Mouse (Mus musculus): ENCODE data around the gene Btbd11. TPM values are rescaled to one million over a fixed set of nuclear protein-coding genes. Genes with fewer than 3 reads are reported as not detected.

Gene Btbd11
- polyA plus RNA-seq, 1 experiment from 2014 or later: 0.39 TPM

DNA sequence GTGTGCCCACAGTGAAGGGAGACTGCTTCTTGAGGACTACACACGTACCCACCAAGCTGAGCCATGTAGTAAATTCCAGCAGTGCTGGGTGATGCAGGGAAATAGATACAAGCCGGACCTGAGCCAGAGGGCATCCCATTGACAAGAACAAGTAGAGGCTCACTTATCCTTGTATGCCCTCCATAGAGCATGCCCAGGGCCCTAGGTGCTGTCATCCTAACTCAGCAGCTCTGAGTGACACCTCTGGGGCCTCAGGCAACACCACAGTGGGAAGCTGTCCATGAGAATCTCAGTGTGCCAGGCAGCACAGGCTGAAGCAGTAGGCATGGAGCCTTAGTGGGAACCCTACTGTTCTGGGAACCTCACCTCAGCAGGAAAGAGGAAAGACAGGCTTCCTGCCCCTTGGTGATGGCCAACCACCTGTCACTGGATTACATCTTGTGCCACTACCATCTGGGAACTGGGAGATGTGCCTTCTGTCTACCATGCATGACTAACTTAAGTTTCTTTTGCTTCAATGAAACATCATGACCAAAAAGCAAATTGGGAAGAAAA lies 66.7 kb downstream of the Btbd11 start:
- Histone ChIP-seq H3K4me3 (ENCODE audit: low read depth, low read length) (no peak overlapping the region), H3K9ac (ENCODE audit: low read depth, low read length) (no peak overlapping the region), H3K27ac (ENCODE audit: low read depth, low read length) (no peak overlapping the region), H3K36me3 (ENCODE audit: control insufficient read depth, insufficient read depth) (no peaks in the 10 kb centered on the region), H3K4me1 (replicated peaks; ENCODE audit: control insufficient read depth, insufficient read depth, low read length) (no peaks in the 10 kb centered on the region), H3K27me3 (replicated peaks; ENCODE audit: control insufficient read depth, insufficient read depth, low read length) (no peaks in the 10 kb centered on the region), H3K4me2 (replicated peaks; ENCODE audit: low read depth) (no peak overlapping the region), H3K9me3 (ENCODE audit: control insufficient read depth) (no peaks in the 10 kb centered on the region)
- WGBS: 86% methylated on average over 2 of the region's 2 CpGs
- no peak for TF ChIP-seq CTCF (IDR thresholded peaks at IDR 0.05; ENCODE audit: low read depth)
- ATAC-seq: no peak

DNA sequence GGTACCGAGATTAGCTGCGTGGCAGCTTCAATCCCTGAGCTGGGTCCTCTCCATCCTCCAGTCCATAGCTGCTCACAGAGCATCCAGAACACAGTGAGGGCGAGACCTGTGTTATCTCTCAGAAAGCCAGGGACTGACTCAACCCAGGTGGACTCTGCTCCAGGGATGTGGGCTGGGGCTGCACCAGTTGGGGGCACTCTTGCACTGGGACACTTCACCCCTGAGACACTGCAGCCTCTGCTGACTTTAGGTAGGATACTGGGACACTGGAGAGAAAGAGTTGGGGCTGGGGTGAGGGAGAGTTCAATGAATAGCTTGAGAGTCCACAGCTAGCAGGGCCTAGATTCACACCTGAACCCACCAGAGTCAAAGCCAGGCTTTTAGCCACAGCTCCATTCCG lies 69.4 kb downstream of the Btbd11 start:
- no peak for ATAC-seq
- H3K4me3 ChIP-seq (ENCODE audit: low read depth, low read length): no peak overlapping the region
- H3K27ac ChIP-seq (ENCODE audit: low read depth, low read length): no peak overlapping the region
- H3K27me3 ChIP-seq (replicated peaks; ENCODE audit: control insufficient read depth, insufficient read depth, low read length): no peaks in the 10 kb centered on the region
- H3K4me1 ChIP-seq (replicated peaks; ENCODE audit: control insufficient read depth, insufficient read depth, low read length): no peaks in the 10 kb centered on the region
- WGBS: 46% methylated on average over 4 of the region's 4 CpGs
- peak; percentile 51 for TF ChIP-seq CTCF (IDR thresholded peaks at IDR 0.05; ENCODE audit: low read depth)
- no peaks in the 10 kb centered on the region for H3K36me3 ChIP-seq (ENCODE audit: control insufficient read depth, insufficient read depth)
- H3K9me3 ChIP-seq (ENCODE audit: control insufficient read depth): no peaks in the 10 kb centered on the region
- no peak overlapping the region for H3K9ac ChIP-seq (ENCODE audit: low read depth, low read length)
- no peak overlapping the region for H3K4me2 ChIP-seq (replicated peaks; ENCODE audit: low read depth)

DNA sequence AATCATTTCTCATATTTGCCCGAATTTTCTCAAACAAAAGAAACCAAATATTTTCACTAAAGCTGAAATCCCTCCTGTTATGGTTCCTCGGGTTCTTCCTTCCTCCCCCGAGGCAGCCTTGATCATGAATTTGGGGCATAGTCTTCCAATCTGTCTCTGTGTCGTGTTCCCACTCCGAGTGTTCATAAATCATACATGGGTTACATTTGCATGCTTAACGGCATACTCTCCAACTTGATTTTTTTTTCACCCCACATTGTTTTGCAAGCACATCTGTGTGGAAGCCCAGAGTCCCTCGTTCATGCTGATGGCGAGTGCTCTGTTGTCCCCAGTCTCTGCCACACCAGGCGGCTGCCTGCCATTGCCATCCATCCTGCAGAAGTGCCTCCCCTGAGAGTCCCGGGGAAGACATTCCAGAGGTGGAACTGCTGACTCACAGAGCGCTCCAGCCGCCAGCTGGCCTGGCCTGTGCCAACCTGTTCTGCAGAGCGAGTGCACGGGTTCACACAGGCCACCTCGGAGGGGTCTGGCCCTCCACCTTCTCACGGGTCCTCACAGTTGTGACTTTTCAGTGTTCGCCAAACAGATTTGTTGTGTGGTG lies 72.2 kb downstream of the Btbd11 start:
- Histone ChIP-seq H3K4me2 (replicated peaks; ENCODE audit: low read depth) (no peak overlapping the region), H3K27ac (ENCODE audit: low read depth, low read length) (no peak overlapping the region), H3K4me1 (replicated peaks; ENCODE audit: control insufficient read depth, insufficient read depth, low read length) (no peaks in the 10 kb centered on the region), H3K9ac (ENCODE audit: low read depth, low read length) (no peak overlapping the region), H3K36me3 (ENCODE audit: control insufficient read depth, insufficient read depth) (no peaks in the 10 kb centered on the region), H3K27me3 (replicated peaks; ENCODE audit: control insufficient read depth, insufficient read depth, low read length) (no peaks in the 10 kb centered on the region), H3K9me3 (ENCODE audit: control insufficient read depth) (no peaks in the 10 kb centered on the region), H3K4me3 (ENCODE audit: low read depth, low read length) (no peak overlapping the region)
- TF ChIP-seq CTCF (IDR thresholded peaks at IDR 0.05; ENCODE audit: low read depth): no peak
- 41% methylated on average over 17 of the region's 17 CpGs for WGBS
- ATAC-seq: no peak

DNA sequence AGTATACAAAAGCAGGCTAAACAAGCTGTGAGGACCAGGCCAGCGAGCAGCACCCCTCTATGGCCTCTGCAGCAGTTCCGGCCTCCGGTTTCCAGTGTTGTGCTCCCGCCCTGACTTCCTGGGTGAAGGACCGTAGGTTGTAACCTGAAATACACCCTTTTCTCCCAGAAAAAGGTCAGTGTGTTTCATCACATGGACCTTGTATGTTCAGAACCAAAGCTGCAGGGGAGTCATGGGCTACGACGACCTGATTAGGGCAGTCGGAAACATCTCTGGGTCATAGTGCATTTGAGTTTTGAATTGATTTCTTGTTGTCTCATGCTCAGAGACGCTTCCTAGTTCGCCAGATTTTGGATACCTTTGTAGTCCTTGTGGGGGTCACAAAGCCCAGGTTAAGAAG lies 74.1 kb downstream of the Btbd11 start:
- WGBS: 91% methylated on average over 10 of the region's 10 CpGs
- no peaks in the 10 kb centered on the region for H3K36me3 ChIP-seq (ENCODE audit: control insufficient read depth, insufficient read depth)
- no peak overlapping the region for H3K4me3 ChIP-seq (ENCODE audit: low read depth, low read length)
- no peak for ATAC-seq
- no peaks in the 10 kb centered on the region for H3K27me3 ChIP-seq (replicated peaks; ENCODE audit: control insufficient read depth, insufficient read depth, low read length)
- no peaks in the 10 kb centered on the region for H3K9me3 ChIP-seq (ENCODE audit: control insufficient read depth)
- no peak overlapping the region for H3K4me2 ChIP-seq (replicated peaks; ENCODE audit: low read depth)
- no peak for TF ChIP-seq CTCF (IDR thresholded peaks at IDR 0.05; ENCODE audit: low read depth)
- no peak overlapping the region for H3K9ac ChIP-seq (ENCODE audit: low read depth, low read length)
- no peak overlapping the region for H3K27ac ChIP-seq (ENCODE audit: low read depth, low read length)
- H3K4me1 ChIP-seq (replicated peaks; ENCODE audit: control insufficient read depth, insufficient read depth, low read length): no peaks in the 10 kb centered on the region

DNA sequence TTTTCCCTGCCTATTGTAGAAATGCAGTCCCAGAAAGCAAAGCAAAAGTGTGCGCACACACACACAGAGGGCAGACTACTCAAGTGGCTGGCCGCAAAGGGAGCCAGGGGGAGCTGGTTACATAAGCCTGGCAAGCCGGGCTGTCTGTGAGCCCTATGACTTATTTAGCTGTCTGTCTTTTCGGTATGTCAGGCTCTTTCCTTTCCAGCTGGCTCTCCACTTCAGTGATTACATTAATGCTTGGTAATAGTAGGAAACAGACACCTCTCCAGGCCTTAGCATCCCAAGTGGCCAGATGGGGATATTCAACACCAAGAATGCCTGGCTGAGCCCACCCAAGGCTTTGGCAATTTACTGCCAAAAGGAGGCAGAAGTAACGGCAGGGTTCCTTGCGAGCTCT lies 77.5 kb downstream of the Btbd11 start:
- Histone ChIP-seq H3K4me3 (ENCODE audit: low read depth, low read length) (no peak overlapping the region), H3K36me3 (ENCODE audit: control insufficient read depth, insufficient read depth) (no peaks in the 10 kb centered on the region), H3K27ac (ENCODE audit: low read depth, low read length) (no peak overlapping the region), H3K9ac (ENCODE audit: low read depth, low read length) (no peak overlapping the region), H3K9me3 (ENCODE audit: control insufficient read depth) (no peaks in the 10 kb centered on the region), H3K27me3 (replicated peaks; ENCODE audit: control insufficient read depth, insufficient read depth, low read length) (no peaks in the 10 kb centered on the region), H3K4me2 (replicated peaks; ENCODE audit: low read depth) (no peak overlapping the region), H3K4me1 (replicated peaks; ENCODE audit: control insufficient read depth, insufficient read depth, low read length) (no peaks in the 10 kb centered on the region)
- peak; percentile 18; the same call in 1 of the 2 replicates for TF ChIP-seq CTCF (IDR thresholded peaks at IDR 0.05; ENCODE audit: low read depth)
- ATAC-seq: no peak
- 57% methylated on average over 6 of the region's 6 CpGs for WGBS

DNA sequence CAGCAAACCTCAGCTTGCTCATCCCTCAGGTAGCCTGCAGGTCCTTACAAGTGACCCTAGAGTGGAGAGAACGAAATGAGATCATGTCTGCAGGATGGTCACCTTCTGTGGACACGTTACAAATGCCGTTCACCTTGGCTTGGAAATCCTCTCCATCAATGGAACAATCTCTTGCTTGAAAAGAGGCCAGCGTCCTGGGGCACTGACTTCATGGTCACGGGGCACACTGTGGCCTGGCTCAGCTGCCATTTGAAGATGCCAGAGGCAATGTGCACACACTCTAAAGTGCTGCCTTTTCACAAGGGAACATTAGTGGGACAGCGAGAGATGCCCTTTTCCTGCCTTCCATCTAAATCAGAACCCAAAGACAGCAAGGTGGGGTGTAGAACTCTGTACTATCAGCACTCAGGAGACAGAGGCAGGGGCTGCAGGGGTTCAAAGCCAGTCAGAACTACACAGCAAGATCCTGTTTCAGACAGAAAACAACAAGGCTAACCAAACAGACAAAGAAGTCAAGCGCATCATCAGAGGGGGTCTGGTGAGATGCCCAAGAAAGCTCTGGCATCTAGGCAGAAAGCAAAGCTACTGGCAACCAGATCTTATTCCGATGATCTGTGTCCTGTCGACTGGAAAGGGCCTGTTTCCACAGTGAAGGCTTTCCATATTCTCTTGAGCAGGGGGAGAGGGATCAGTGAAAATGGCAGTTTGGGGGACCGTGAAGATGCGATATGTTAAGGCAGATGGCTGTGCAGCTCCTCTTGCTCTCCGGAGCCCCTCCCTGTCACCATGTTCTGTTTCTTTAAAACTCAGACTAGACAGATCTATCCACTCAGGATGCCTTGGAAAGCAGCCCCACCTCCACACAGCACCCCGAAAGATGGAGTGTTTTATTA lies 79.1 kb downstream of the Btbd11 start:
- no peak for ATAC-seq
- Histone ChIP-seq H3K27ac (ENCODE audit: low read depth, low read length) (no peak overlapping the region), H3K36me3 (ENCODE audit: control insufficient read depth, insufficient read depth) (no peaks in the 10 kb centered on the region), H3K27me3 (replicated peaks; ENCODE audit: control insufficient read depth, insufficient read depth, low read length) (no peaks in the 10 kb centered on the region), H3K9me3 (ENCODE audit: control insufficient read depth) (no peaks in the 10 kb centered on the region), H3K4me2 (replicated peaks; ENCODE audit: low read depth) (no peak overlapping the region), H3K4me3 (ENCODE audit: low read depth, low read length) (no peak overlapping the region), H3K4me1 (replicated peaks; ENCODE audit: control insufficient read depth, insufficient read depth, low read length) (no peaks in the 10 kb centered on the region), H3K9ac (ENCODE audit: low read depth, low read length) (no peak overlapping the region)
- 87% methylated on average over 13 of the region's 13 CpGs for WGBS
- no peak for TF ChIP-seq CTCF (IDR thresholded peaks at IDR 0.05; ENCODE audit: low read depth)
